Mouse (Mus musculus) heart, embryonic 11.5 days (tissue): ENCODE data around the gene Ankk1. TPM values are rescaled to one million over a fixed set of nuclear protein-coding genes. Genes with fewer than 3 reads are reported as not detected.
A peak's percentile ranks its signal among the peaks of the same experiment; 100 is the strongest.

ENCODE experiments used
- ATAC-seq: fragments of 200-750 bp; cut with Nextera tagmentation; replicated peaks from 2 replicates; pipeline ENCODE4 v1.8.0; 2017; ENCODE audit warnings: moderate library complexity; ENCODE audit not compliant: insufficient number of reproducible peaks, low FRiP score, low TSS enrichment
- H3K27ac ChIP-seq: fragments of 300-500 bp; sonication (generic); 2 replicates; pipeline ENCODE4 v1.5.1; 2014; ENCODE audit warnings: mild to moderate bottlenecking, low read depth, low read length
- H3K27me3 ChIP-seq: fragments of 300-500 bp; sonication (generic); 2 replicates; pipeline ENCODE4 v1.6.1; 2014; ENCODE audit warnings: mild to moderate bottlenecking, low read length, mixed read lengths; ENCODE audit not compliant: control insufficient read depth, insufficient read depth
- H3K36me3 ChIP-seq: fragments of 300-500 bp; sonication (generic); 2 replicates; pipeline ENCODE4 v1.6.1; 2014; ENCODE audit warnings: mild to moderate bottlenecking, low read length, moderate library complexity, mixed read lengths; ENCODE audit not compliant: control insufficient read depth, insufficient read depth
- H3K4me1 ChIP-seq: fragments of 300-500 bp; sonication (generic); 2 replicates; pipeline ENCODE4 v1.6.1; 2014; ENCODE audit warnings: low read length; ENCODE audit not compliant: control insufficient read depth, insufficient read depth
- H3K4me2 ChIP-seq: fragments of 300-500 bp; sonication (generic); 2 replicates; pipeline ENCODE4 v1.6.1; 2014; ENCODE audit warnings: mild to moderate bottlenecking, moderate library complexity
- H3K4me3 ChIP-seq: fragments of 300-500 bp; sonication (generic); 2 replicates; pipeline ENCODE4 v1.5.1; 2014; ENCODE audit warnings: low read depth, low read length
- H3K9ac ChIP-seq: fragments of 300-500 bp; sonication (generic); 2 replicates; pipeline ENCODE4 v1.6.1; 2014; ENCODE audit warnings: mild to moderate bottlenecking, low read depth, low read length, moderate library complexity
- H3K9me3 ChIP-seq: fragments of 300-500 bp; sonication (generic); replicated peaks from 2 replicates; pipeline ENCODE4 v1.6.1; 2016; ENCODE audit warnings: low read length; ENCODE audit not compliant: control insufficient read depth
- WGBS: fragments of 180-500 bp; shearing (Covaris S2); extraction: QIAGEN DNeasy Blood & Tissue Kit; methylation state at CpG from one replicate; pipeline ENCODE4 v1.1.7; 2014; ENCODE audit not compliant: insufficient replicate concordance; 5-methylcytosine and 5-hydroxymethylcytosine counted together
- polyA plus RNA-seq: library from polyadenylated mRNA; unstranded; fragments of >200 nt; fragmentation: Nextera tagmentation; extraction: Ambion mirVana; gene quantifications from 2 replicates; pipeline ENCODE4 v1.2.1, GENCODE M21; 2014

Ankk1 gene
- polyA plus RNA-seq, 1 experiment from 2014 or later, result not detected

DNA sequence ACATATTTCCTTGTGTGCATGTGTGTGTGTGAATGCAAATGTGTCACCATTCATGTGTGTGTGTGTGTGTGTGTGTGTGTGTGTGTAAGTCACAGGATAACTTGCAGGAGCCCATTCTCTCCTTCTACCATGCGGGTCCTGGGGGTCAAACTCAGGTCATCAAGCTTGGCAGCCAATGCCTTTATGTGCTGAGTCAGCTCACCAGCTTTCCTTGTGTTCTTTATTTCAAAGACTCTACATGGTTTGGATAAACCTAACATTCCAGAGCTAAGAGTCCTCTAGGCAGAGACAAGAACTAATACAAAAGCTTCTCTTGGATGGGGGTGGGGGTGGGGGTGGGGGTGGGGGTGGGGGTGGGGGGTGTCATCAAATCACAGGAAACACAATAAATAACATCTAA, 1.2 kb downstream of the Ankk1 start:
- no peaks in the 10 kb centered on the region for H3K27me3 ChIP-seq
- no peak overlapping the region for H3K27ac ChIP-seq
- H3K9ac ChIP-seq, result no peak overlapping the region
- no peaks in the 10 kb centered on the region for H3K9me3 ChIP-seq
- 36% methylated on average over 1 of the region's 1 CpGs for WGBS
- H3K4me1 ChIP-seq, result no peaks in the 10 kb centered on the region
- H3K4me3 ChIP-seq, result no peak overlapping the region
- H3K36me3 ChIP-seq, result no peaks in the 10 kb centered on the region
- no peak for ATAC-seq
- no peak overlapping the region for H3K4me2 ChIP-seq

GRCm38 (mm10) chr9:49423866-49424265, 3.0 kb downstream of the Ankk1 start:
- ATAC-seq, result no peak
- H3K36me3 ChIP-seq, result no peaks in the 10 kb centered on the region
- H3K9ac ChIP-seq, result no peak overlapping the region
- no peak overlapping the region for H3K27ac ChIP-seq
- 87% methylated on average over 5 of the region's 5 CpGs for WGBS
- H3K9me3 ChIP-seq, result no peaks in the 10 kb centered on the region
- H3K4me2 ChIP-seq, result no peak overlapping the region
- no peaks in the 10 kb centered on the region for H3K4me1 ChIP-seq
- H3K27me3 ChIP-seq, result no peaks in the 10 kb centered on the region
- no peak overlapping the region for H3K4me3 ChIP-seq

DNA sequence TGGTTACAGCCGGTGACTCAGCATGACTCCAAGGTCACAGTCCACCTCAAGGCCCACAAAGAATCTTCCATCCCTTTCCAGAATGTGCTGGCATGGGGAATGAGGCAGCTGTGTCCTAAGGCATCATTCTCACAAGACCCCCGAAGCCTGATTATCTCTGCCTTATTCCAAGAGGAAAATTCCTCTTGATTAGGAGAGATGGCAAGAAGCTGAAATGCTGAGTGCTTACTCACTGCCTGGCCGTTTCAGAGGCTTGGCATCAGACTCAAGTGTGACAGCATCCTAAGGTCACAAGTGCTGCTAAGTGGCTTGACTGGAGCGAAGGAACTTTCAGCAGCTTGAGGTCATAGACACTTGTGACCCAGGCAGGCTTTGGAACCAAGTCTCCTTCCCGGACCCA, 16.2 kb downstream of the Ankk1 start:
- ATAC-seq, result no peak
- H3K9me3 ChIP-seq, result no peaks in the 10 kb centered on the region
- WGBS, result 62% methylated on average over 5 of the region's 5 CpGs
- H3K36me3 ChIP-seq, result no peaks in the 10 kb centered on the region
- no peak overlapping the region for H3K4me3 ChIP-seq
- H3K27ac ChIP-seq, result no peak overlapping the region
- H3K4me2 ChIP-seq, result no peak overlapping the region
- H3K9ac ChIP-seq, result no peak overlapping the region
- no peaks in the 10 kb centered on the region for H3K4me1 ChIP-seq
- H3K27me3 ChIP-seq, result no peaks in the 10 kb centered on the region

GRCm38 (mm10) chr9:49407028-49407427, 19.8 kb downstream of the Ankk1 start:
- 86% methylated on average over 5 of the region's 5 CpGs for WGBS
- Histone ChIP-seq H3K4me1 (no peaks in the 10 kb centered on the region), H3K9ac (no peak overlapping the region), H3K27me3 (no peaks in the 10 kb centered on the region), H3K36me3 (no peaks in the 10 kb centered on the region), H3K9me3 (no peaks in the 10 kb centered on the region), H3K4me2 (no peak overlapping the region), H3K4me3 (no peak overlapping the region), H3K27ac (no peak overlapping the region)
- ATAC-seq, result no peak

- no peaks in the 10 kb centered on the region for H3K36me3 ChIP-seq
- no peaks in the 10 kb centered on the region for H3K9me3 ChIP-seq
- no peak for ATAC-seq
- H3K4me3 ChIP-seq, result no peak overlapping the region
- H3K4me2 ChIP-seq, result no peak overlapping the region
- no peak overlapping the region for H3K9ac ChIP-seq
- 53% methylated on average over 2 of the region's 2 CpGs for WGBS
- H3K4me1 ChIP-seq, result no peaks in the 10 kb centered on the region
- no peaks in the 10 kb centered on the region for H3K27me3 ChIP-seq
- H3K27ac ChIP-seq, result no peak overlapping the region
Measured at GRCm38 (mm10) chr9:49403711-49404110, 23.1 kb downstream of the Ankk1 start.

- Histone ChIP-seq H3K36me3 (no peaks in the 10 kb centered on the region), H3K27ac (no peak overlapping the region), H3K4me1 (no peaks in the 10 kb centered on the region), H3K4me3 (no peak overlapping the region), H3K9ac (no peak overlapping the region), H3K4me2 (no peak overlapping the region), H3K27me3 (no peaks in the 10 kb centered on the region), H3K9me3 (no peaks in the 10 kb centered on the region)
- no peak for ATAC-seq
Measured at GRCm38 (mm10) chr9:49396006-49396405, 30.8 kb downstream of the Ankk1 start.

DNA sequence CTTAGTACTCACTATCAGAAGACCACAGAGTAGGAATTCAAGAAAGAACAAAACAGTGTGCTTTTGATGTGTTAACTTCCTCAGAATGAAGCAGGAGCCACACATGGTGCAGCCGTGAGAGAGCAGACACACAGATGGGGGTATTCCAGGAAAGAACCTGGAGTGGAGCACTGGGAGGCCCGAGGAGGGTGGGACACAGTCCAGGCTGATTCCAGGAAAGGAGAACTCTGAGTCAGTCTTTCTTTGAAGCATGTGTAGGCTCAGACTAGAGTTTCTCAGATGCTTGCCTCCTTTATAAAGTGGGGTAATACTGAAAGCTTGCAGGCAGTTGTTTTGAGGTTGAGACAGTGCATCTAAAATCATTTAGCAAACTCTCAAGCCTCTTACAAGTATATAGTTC, 34.6 kb downstream of the Ankk1 start:
- Histone ChIP-seq H3K9ac (no peak overlapping the region), H3K36me3 (no peaks in the 10 kb centered on the region)
- WGBS, result 45% methylated on average over 2 of the region's 2 CpGs

GRCm38 (mm10) chr9:49386119-49386518, 40.7 kb downstream of the Ankk1 start:
- no peak overlapping the region for H3K27ac ChIP-seq
- ATAC-seq, result no peak
- peaks cover 6% of the 10 kb centered on the region; the same call in 1 of the 2 replicates for H3K4me1 ChIP-seq
- no peaks in the 10 kb centered on the region for H3K27me3 ChIP-seq
- H3K9ac ChIP-seq, result no peak overlapping the region
- no peak overlapping the region for H3K4me2 ChIP-seq
- no peak overlapping the region for H3K4me3 ChIP-seq
- no peaks in the 10 kb centered on the region for H3K9me3 ChIP-seq
- 36% methylated on average over 11 of the region's 11 CpGs for WGBS
- no peaks in the 10 kb centered on the region for H3K36me3 ChIP-seq

More for the DNA sequence above, 34.6 kb downstream of the Ankk1 start:
- H3K4me3 ChIP-seq, result no peak overlapping the region
- no peak for ATAC-seq
- H3K4me2 ChIP-seq, result no peak overlapping the region
- H3K4me1 ChIP-seq, result no peaks in the 10 kb centered on the region
- H3K9me3 ChIP-seq, result no peaks in the 10 kb centered on the region
- no peaks in the 10 kb centered on the region for H3K27me3 ChIP-seq
- H3K27ac ChIP-seq, result no peak overlapping the region

DNA sequence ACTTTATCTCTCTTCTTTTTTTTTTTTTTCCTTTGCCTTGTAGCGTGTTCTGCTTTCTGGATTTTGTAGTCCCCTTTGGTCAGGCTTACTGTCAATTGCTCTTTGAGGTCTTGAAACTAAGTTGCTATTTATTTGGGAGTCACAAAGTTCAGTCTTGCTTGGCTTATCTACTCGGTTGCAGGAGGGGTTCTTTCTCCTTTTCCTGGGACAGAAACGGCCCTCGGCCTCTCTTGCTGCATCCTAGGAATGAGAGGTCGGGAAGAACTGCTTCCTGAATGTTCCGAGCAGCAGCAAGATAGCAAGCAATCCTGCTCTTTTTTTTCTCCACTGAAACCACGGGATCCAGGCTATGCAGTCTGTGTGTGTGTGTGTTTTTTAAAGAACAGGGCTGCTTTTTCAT, 41.5 kb downstream of the Ankk1 start:
- ATAC-seq, result no peak
- Histone ChIP-seq H3K27ac (peak overlapping the region; percentile 75), H3K9me3 (no peaks in the 10 kb centered on the region), H3K27me3 (no peaks in the 10 kb centered on the region), H3K36me3 (no peaks in the 10 kb centered on the region), H3K4me3 (no peak overlapping the region), H3K4me2 (peak overlapping the region; percentile 42), H3K9ac (no peak overlapping the region), H3K4me1 (peaks cover 6% of the 10 kb centered on the region; the same call in 1 of the 2 replicates)
- 9% methylated on average over 7 of the region's 7 CpGs for WGBS
